Mouse (Mus musculus) lung, adult 10 weeks (tissue): ENCODE results near the gene Vmn1r214. TPM values are rescaled to one million over a fixed set of nuclear protein-coding genes. Genes with fewer than 3 reads are reported as not detected.

Experiments
- polyA plus RNA-seq: library from polyadenylated mRNA; stranded (reverse); fragments of 350-450 nt; fragmentation: Illumina TruSeq; extraction: RNeasy Lipid Tissue Mini Kit (QIAGEN cat#74804); gene quantifications from one replicate; pipeline ENCODE4 v1.2.3, GENCODE M21; 2014; ENCODE audit warnings: low read depth, low replicate concordance; ENCODE audit not compliant: insufficient read depth

Gene Vmn1r214
- not detected for polyA plus RNA-seq

DNA sequence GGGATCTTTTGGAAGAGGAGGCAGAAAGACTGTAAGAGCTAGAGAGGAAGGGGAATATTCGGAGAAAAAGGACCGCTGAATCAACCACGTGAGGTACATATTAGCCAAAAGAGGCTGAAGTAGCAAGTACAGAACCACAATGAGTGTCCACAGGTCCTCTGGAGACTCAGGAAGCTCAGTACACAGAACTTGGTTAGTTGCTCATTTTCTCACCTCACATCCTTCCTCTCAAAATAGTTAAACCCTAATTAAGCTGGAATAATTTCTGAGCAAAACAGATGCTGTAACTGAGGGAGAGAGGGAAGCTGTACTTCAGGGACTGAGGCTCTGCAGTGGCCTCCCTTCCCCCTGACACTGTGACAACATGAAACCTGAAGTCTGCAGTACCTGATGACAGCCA lies at the start of gene Vmn1r214:
TSS of gene Vmn1r214 (plus strand) at position 301 of the 400 bp plus-strand sequence.

DNA sequence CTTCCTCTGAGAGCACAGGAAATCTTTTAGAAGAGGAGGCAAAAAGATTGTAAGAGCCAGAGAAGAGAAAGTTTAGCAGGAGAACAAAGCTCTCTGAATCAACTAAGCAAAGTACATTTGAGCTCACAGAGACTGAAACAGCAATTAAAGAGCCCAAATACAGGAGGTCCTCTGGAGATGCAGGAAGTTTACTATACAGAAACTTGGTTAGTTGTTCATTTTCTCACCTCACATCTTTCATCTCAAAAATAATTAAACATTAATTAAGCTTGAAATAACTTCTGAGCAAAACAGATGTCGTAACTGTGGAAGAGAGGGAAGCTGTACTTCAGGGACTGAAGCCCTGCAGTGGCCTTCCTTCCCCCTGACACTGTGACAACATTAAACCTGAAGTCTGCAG lies 22.9 kb upstream of the Vmn1r214 start, which contains the start of gene Vmn1r213:
TSS of gene Vmn1r213 (plus strand) at position 301 of the 400 bp plus-strand sequence.

DNA sequence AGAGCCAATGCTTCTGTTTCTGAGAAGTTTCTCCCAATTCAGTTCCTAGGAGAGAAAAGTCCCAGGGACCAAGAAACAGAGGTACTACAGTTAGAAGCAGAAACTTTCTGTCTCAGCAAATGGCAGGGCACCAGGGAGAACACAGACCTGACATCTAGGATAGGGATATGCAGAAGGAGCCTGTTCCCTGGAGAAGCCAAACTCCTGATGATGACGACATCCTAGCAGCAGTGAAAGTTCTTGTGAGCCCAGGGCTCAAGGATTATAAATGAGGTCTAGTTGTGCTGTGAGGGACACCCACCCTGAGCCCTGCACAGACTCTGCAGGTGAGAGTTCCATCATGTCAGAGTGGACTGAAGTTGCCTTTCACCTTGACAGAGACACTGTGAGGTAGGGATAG lies 37.5 kb downstream of the Vmn1r214 start, which contains the start of gene Vmn1r215:
TSS of gene Vmn1r215 (plus strand) at position 301 of the 400 bp plus-strand sequence.

Other genes with a start within 250 kb of the Vmn1r214 start
- not detected for gene Vmn1r209, start 220.7 kb upstream of the Vmn1r214 start, polyA plus RNA-seq
- not detected for gene Vmn1r210, start 199.1 kb upstream of the Vmn1r214 start, polyA plus RNA-seq
- not detected for gene Vmn1r211, start 172.9 kb upstream of the Vmn1r214 start, polyA plus RNA-seq
- gene Vmn1r212, start 146.2 kb upstream of the Vmn1r214 start, polyA plus RNA-seq, result not detected
- gene Vmn1r213, start 22.8 kb upstream of the Vmn1r214 start, polyA plus RNA-seq, result not detected
- gene Vmn1r215, start 37.6 kb downstream of the Vmn1r214 start, polyA plus RNA-seq, result not detected
- gene Vmn1r217, start 87.8 kb downstream of the Vmn1r214 start, polyA plus RNA-seq, result not detected
- not detected for gene Vmn1r218, start 102.7 kb downstream of the Vmn1r214 start, polyA plus RNA-seq
- gene Vmn1r219, start 128.9 kb downstream of the Vmn1r214 start, polyA plus RNA-seq, result not detected
- not detected for gene Vmn1r220, start 157.6 kb downstream of the Vmn1r214 start, polyA plus RNA-seq
- gene Vmn1r221, start 183.7 kb downstream of the Vmn1r214 start, polyA plus RNA-seq, result not detected
- gene Vmn1r222, start 205.5 kb downstream of the Vmn1r214 start, polyA plus RNA-seq, result not detected
- not detected for gene Vmn1r223, start 216.7 kb downstream of the Vmn1r214 start, polyA plus RNA-seq